Comparison of ENCODE assay signal across 8 mouse cellular contexts in genomic region chr8:3464309-3464708, GRCm38 (mm10). TPM values are rescaled to one million over a fixed set of nuclear protein-coding genes. Genes with fewer than 3 reads are reported as not detected.
DNase-seq lines count a peak whose midpoint lies in the region; ATAC-seq and TF ChIP-seq lines count a peak whose summit lies in the region.

No protein-coding gene starts in this region.

- ATAC-seq in hindbrain, embryonic 12.5 days (ENCODE audit: low FRiP score) = no peak
- ATAC-seq in CD4-positive, CD25-positive, alpha-beta regulatory T cell, adult 4 months = peak; percentile 42
- ATAC-seq in kidney, postnatal 0 days (replicated peaks; ENCODE audit: low FRiP score, low read depth) = peak; percentile 50; the same call in 1 of the 2 replicates

- intact Hi-C loops in gastrocnemius, postnatal 14 days (cut with DNase I; ENCODE audit: low total_unique reads) = no loop called here

- no peaks in the 10 kb centered on the region; the same call in 1 of the 2 replicates for H3K36me3 ChIP-seq in hindbrain, embryonic 10.5 days
- no peaks in the 10 kb centered on the region for H3K36me3 ChIP-seq in hindbrain, embryonic 12.5 days
- no peaks in the 10 kb centered on the region for H3K36me3 ChIP-seq in kidney, postnatal 0 days (ENCODE audit: insufficient read depth, low read length)

- no peak overlapping the region for H3K4me2 ChIP-seq in hindbrain, embryonic 12.5 days (replicated peaks)
- no peak overlapping the region for H3K4me2 ChIP-seq in kidney, postnatal 0 days (ENCODE audit: low read length)

- H3K4me3 ChIP-seq in hindbrain, embryonic 10.5 days = no peak overlapping the region
- no peak overlapping the region for H3K4me3 ChIP-seq in hindbrain, embryonic 12.5 days
- no peak overlapping the region for H3K4me3 ChIP-seq in kidney, postnatal 0 days (replicated peaks; ENCODE audit: low read depth, low read length)

- no peak overlapping the region for H3K27ac ChIP-seq in hindbrain, embryonic 10.5 days
- no peak overlapping the region for H3K27ac ChIP-seq in hindbrain, embryonic 12.5 days
- no peak overlapping the region for H3K27ac ChIP-seq in kidney, postnatal 0 days

- peaks cover 16% of the 10 kb centered on the region for H3K4me1 ChIP-seq in hindbrain, embryonic 10.5 days (replicated peaks)
- peaks cover 8% of the 10 kb centered on the region; the same call in 1 of the 2 replicates for H3K4me1 ChIP-seq in hindbrain, embryonic 12.5 days
- H3K4me1 ChIP-seq in kidney, postnatal 0 days (replicated peaks; ENCODE audit: insufficient read depth, low read length) = no peaks in the 10 kb centered on the region; the same call in 1 of the 2 replicates

- peak; percentile 62 for DNase-seq in hindbrain, embryonic 10.5 days (ENCODE audit: low spot score)
- peak; percentile 41 for DNase-seq in c-Kit-positive CD71-negative TER-119-negative erythroid progenitor cells, embryonic 14.5 days (ENCODE audit: low read depth)
- DNase-seq in kidney, postnatal 0 days (ENCODE audit: low spot score) = peak; percentile 79
- DNase-seq in naive thymus-derived CD4-positive, alpha-beta T cell, adult 2 months (ENCODE audit: low read depth) = peak; percentile 58
- DNase-seq in right cerebral cortex, adult 2 months (ENCODE audit: low spot score in 2 of 2) = no peak
- DNase-seq in gastrocnemius, postnatal 14 days = no peak

- H3K27me3 ChIP-seq in hindbrain, embryonic 10.5 days (ENCODE audit: insufficient read depth, poor library complexity, severe bottlenecking) = no peaks in the 10 kb centered on the region
- H3K27me3 ChIP-seq in hindbrain, embryonic 12.5 days = no peaks in the 10 kb centered on the region
- no peaks in the 10 kb centered on the region for H3K27me3 ChIP-seq in kidney, postnatal 0 days (ENCODE audit: insufficient read depth, low read length)

- TF ChIP-seq CTCF in kidney, postnatal 0 days (IDR thresholded peaks at IDR 0.05; ENCODE audit: low read depth) = peak; percentile 77

- no peak overlapping the region for H3K9ac ChIP-seq in hindbrain, embryonic 12.5 days
- no peak overlapping the region for H3K9ac ChIP-seq in kidney, postnatal 0 days (ENCODE audit: low read depth, low read length)

- 63% methylated on average over 5 of the region's 5 CpGs for WGBS in hindbrain, embryonic 10.5 days
- 60% methylated on average over 5 of the region's 5 CpGs for WGBS in hindbrain, embryonic 12.5 days
- WGBS in kidney, postnatal 0 days = 46% methylated on average over 5 of the region's 5 CpGs

- H3K9me3 ChIP-seq in hindbrain, embryonic 10.5 days = no peaks in the 10 kb centered on the region
- H3K9me3 ChIP-seq in hindbrain, embryonic 12.5 days (replicated peaks) = no peaks in the 10 kb centered on the region
- no peaks in the 10 kb centered on the region for H3K9me3 ChIP-seq in kidney, postnatal 0 days (replicated peaks; ENCODE audit: low read length)

RNA-seq across cellular contexts. Expression of gene Pex11g, which starts 3.2 kb away (rescaled TPM):
- polyA plus RNA-seq in hindbrain, embryonic 10.5 days (2016; fragmentation: Nextera tagmentation; extraction: Ambion mirVana) = 4.4 TPM in 2 replicates
- 3.7 and 4.3 TPM in 2 replicates for polyA plus RNA-seq in hindbrain, embryonic 12.5 days (2016; fragmentation: Nextera tagmentation; extraction: Ambion mirVana)
- 10 to 100 TPM; 18.2 to 22.7 TPM for polyA plus RNA-seq in CD4-positive, CD25-positive, alpha-beta regulatory T cell, adult 4 months (2017; shearing (Covaris generic))
- polyA plus RNA-seq in kidney, postnatal 0 days (2015; fragmentation: Nextera tagmentation; extraction: Ambion mirVana) = 8.1 and 8.8 TPM in 2 replicates
- total RNA-seq in gastrocnemius, postnatal 14 days (2021) = 1 to 10 TPM; 2.4 to 2.7 TPM

RNA-seq across cellular contexts. Expression of gene Tex45, which starts 6.4 kb away (rescaled TPM):
- not detected in 2 replicates for polyA plus RNA-seq in hindbrain, embryonic 10.5 days (2016; fragmentation: Nextera tagmentation; extraction: Ambion mirVana)
- polyA plus RNA-seq in hindbrain, embryonic 12.5 days (2016; fragmentation: Nextera tagmentation; extraction: Ambion mirVana) = not detected in 2 replicates
- polyA plus RNA-seq in CD4-positive, CD25-positive, alpha-beta regulatory T cell, adult 4 months (2017; shearing (Covaris generic)) = not detected
- 0.16 TPM in 1 of 2 replicates, not detected in the other for polyA plus RNA-seq in kidney, postnatal 0 days (2015; fragmentation: Nextera tagmentation; extraction: Ambion mirVana)
- total RNA-seq in gastrocnemius, postnatal 14 days (2021) = not detected

RNA-seq across cellular contexts. Expression of gene Zfp358, which starts 28.6 kb away (rescaled TPM):
- polyA plus RNA-seq in hindbrain, embryonic 10.5 days (2016; fragmentation: Nextera tagmentation; extraction: Ambion mirVana) = 74.1 and 98.1 TPM in 2 replicates
- 77.9 and 79.9 TPM in 2 replicates for polyA plus RNA-seq in hindbrain, embryonic 12.5 days (2016; fragmentation: Nextera tagmentation; extraction: Ambion mirVana)
- polyA plus RNA-seq in CD4-positive, CD25-positive, alpha-beta regulatory T cell, adult 4 months (2017; shearing (Covaris generic)) = 1 to 10 TPM; 1.0 to 1.6 TPM
- 42.1 and 45.0 TPM in 2 replicates for polyA plus RNA-seq in kidney, postnatal 0 days (2015; fragmentation: Nextera tagmentation; extraction: Ambion mirVana)
- total RNA-seq in gastrocnemius, postnatal 14 days (2021) = 10 to 100 TPM; 16.5 to 17.6 TPM

RNA-seq across cellular contexts. Expression of gene Mcoln1, which starts 35.9 kb away (rescaled TPM):
- polyA plus RNA-seq in hindbrain, embryonic 10.5 days (2016; fragmentation: Nextera tagmentation; extraction: Ambion mirVana) = 63.4 and 73.9 TPM in 2 replicates
- 79.5 and 83.2 TPM in 2 replicates for polyA plus RNA-seq in hindbrain, embryonic 12.5 days (2016; fragmentation: Nextera tagmentation; extraction: Ambion mirVana)
- polyA plus RNA-seq in CD4-positive, CD25-positive, alpha-beta regulatory T cell, adult 4 months (2017; shearing (Covaris generic)) = 10 to 100 TPM; 16.1 to 18.6 TPM
- 46.9 and 54.6 TPM in 2 replicates for polyA plus RNA-seq in kidney, postnatal 0 days (2015; fragmentation: Nextera tagmentation; extraction: Ambion mirVana)
- total RNA-seq in gastrocnemius, postnatal 14 days (2021) = 10 to 100 TPM; 16.5 to 17.4 TPM

RNA-seq across cellular contexts. Expression of gene Pnpla6, which starts 50.9 kb away (rescaled TPM):
- polyA plus RNA-seq in hindbrain, embryonic 10.5 days (2016; fragmentation: Nextera tagmentation; extraction: Ambion mirVana) = 22.4 and 23.1 TPM in 2 replicates
- 32.6 and 38.9 TPM in 2 replicates for polyA plus RNA-seq in hindbrain, embryonic 12.5 days (2016; fragmentation: Nextera tagmentation; extraction: Ambion mirVana)
- 10 to 100 TPM; 26.1 to 43.7 TPM for polyA plus RNA-seq in CD4-positive, CD25-positive, alpha-beta regulatory T cell, adult 4 months (2017; shearing (Covaris generic))
- polyA plus RNA-seq in kidney, postnatal 0 days (2015; fragmentation: Nextera tagmentation; extraction: Ambion mirVana) = 24.3 and 26.4 TPM in 2 replicates
- total RNA-seq in gastrocnemius, postnatal 14 days (2021) = 10 to 100 TPM in 1 of 2 experiments, 1 to 10 TPM in 1; 7.9 to 11.1 TPM

Comparison
In these comparisons a context has a peak if more than half of its experiments do, and no peak if none do; other contexts are left out.
1. DNase-seq: peak in hindbrain, embryonic 10.5 days (single experiment), c-Kit-positive CD71-negative TER-119-negative erythroid progenitor cells, embryonic 14.5 days (single experiment), kidney, postnatal 0 days (single experiment) and naive thymus-derived CD4-positive, alpha-beta T cell, adult 2 months (single experiment); none in right cerebral cortex, adult 2 months (0 of 2) and gastrocnemius, postnatal 14 days (single experiment).
2. RNA of gene Zfp358, which starts 28.6 kb away (polyA plus RNA-seq): 74.1 to 98.1 TPM in hindbrain, embryonic 10.5 days, 77.9 to 79.9 TPM in hindbrain, embryonic 12.5 days and 42.1 to 45.0 TPM in kidney, postnatal 0 days; 1.0 to 1.6 TPM in CD4-positive, CD25-positive, alpha-beta regulatory T cell, adult 4 months; every median in the first group is over 10 times any median in the second.